Mouse (Mus musculus): ENCODE results near the gene B430306N03Rik. TPM values are rescaled to one million over a fixed set of nuclear protein-coding genes. Genes with fewer than 3 reads are reported as not detected.

Gene B430306N03Rik
- total and polyA plus RNA-seq, 2 experiments from 2014 or later: 0.19 to 0.21 TPM

DNA sequence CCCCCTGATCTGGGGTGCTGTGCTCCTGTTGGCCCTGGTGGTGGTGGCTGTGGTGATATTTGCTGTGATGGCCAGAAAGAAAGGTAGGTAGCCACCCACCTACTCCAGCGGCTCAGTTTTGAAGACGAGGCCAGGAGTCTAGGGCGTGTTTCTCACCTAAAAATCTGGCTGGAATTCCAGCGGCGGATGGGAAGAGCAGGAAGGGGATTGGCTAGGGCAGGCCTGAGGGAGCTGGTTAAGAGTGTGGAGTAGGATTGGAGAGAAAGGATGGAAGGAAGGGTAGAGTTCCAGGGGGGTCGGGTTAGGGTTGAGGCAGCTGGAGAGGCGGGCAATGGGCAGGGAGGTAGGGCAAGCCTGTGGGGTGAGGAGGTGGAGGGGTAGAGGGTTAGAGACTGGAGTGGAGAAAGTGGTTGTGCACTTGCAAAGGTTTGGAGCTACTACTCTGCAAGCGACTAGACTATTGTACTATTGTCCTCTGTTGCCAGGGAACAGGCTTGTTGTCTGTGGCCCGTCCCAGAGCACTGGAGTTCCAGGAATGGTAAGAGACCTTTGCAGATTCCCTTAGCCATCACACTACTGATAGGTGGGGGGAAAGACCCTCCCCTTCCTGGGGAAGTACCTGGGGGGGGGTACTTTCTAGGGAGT is 49.7 kb downstream of the B430306N03Rik start:
- 65% methylated on average over 9 of the region's 9 CpGs for WGBS
- Histone ChIP-seq H3K9ac (no peak overlapping the region), H3K4me3 (ENCODE audit: low read depth, low read length) (no peak overlapping the region), H3K27me3 (ENCODE audit: insufficient read depth, low read length) (no peaks in the 10 kb centered on the region), H3K4me1 (ENCODE audit: insufficient read depth) (peaks cover 3% of the 10 kb centered on the region; the same call in 1 of the 2 replicates), H3K27ac (ENCODE audit: low read depth, low read length) (no peak overlapping the region), H3K36me3 (ENCODE audit: insufficient read depth) (no peaks in the 10 kb centered on the region), H3K4me2 (ENCODE audit: low read depth) (no peak overlapping the region), H3K9me3 (ENCODE audit: low read length) (no peaks in the 10 kb centered on the region)
- TF ChIP-seq CTCF (IDR thresholded peaks at IDR 0.05; ENCODE audit: low read depth): no peak
- ATAC-seq (no peak), DNase-seq (no peak)

DNA sequence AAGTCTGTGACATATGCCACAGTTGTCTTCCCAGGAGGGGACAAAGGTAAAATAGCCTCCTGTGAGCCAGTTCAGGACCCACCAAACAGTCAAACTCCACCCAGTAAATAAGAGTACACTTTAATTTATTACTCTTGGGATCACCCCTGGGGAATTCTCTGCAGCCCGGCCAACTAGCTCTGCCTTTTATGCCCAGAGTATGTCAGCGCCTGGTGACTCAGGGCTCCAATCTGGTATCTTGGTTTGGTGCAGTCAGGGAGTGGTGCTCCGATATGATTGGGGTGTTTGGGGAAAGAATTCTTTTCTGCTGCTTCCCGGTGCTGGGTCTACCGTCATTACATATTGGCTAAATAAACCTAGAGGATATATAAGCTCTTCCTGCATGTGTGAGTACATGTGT is 50.9 kb downstream of the B430306N03Rik start:
- no peak overlapping the region for H3K27ac ChIP-seq (ENCODE audit: low read depth, low read length)
- ATAC-seq (no peak), DNase-seq (no peak)
- no peak for TF ChIP-seq CTCF (IDR thresholded peaks at IDR 0.05; ENCODE audit: low read depth)
- no peak overlapping the region for H3K9ac ChIP-seq
- H3K4me2 ChIP-seq (ENCODE audit: low read depth): no peak overlapping the region
- no peak overlapping the region for H3K4me3 ChIP-seq (ENCODE audit: low read depth, low read length)
- no peaks in the 10 kb centered on the region for H3K36me3 ChIP-seq (ENCODE audit: insufficient read depth)
- peaks cover 3% of the 10 kb centered on the region; the same call in 1 of the 2 replicates for H3K4me1 ChIP-seq (ENCODE audit: insufficient read depth)
- 89% methylated on average over 5 of the region's 5 CpGs for WGBS
- H3K27me3 ChIP-seq (ENCODE audit: insufficient read depth, low read length): no peaks in the 10 kb centered on the region
- H3K9me3 ChIP-seq (ENCODE audit: low read length): no peaks in the 10 kb centered on the region

DNA sequence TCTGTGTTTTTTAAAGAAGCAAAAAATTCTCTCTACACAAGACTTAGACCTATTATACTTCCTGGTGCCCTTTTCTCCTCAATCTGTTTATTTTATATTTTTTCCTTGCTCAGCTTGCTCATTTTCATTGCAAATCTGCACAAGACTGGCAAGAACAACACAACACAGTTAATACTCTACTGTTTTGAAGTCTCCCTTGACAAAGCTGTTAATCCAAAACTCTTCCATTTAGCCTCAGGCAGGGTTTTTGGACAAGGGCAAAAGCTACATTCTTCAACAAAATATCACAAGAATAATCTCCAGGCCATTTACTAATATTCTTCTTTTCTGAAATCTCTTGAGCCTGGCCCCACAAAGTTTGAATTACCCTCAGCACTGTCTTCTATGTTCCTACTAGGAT is 55.7 kb downstream of the B430306N03Rik start:
- Histone ChIP-seq H3K9ac (no peak overlapping the region), H3K27me3 (ENCODE audit: insufficient read depth, low read length) (no peaks in the 10 kb centered on the region), H3K4me1 (ENCODE audit: insufficient read depth) (no peaks in the 10 kb centered on the region), H3K4me2 (ENCODE audit: low read depth) (no peak overlapping the region), H3K36me3 (ENCODE audit: insufficient read depth) (no peaks in the 10 kb centered on the region), H3K27ac (ENCODE audit: low read depth, low read length) (no peak overlapping the region), H3K9me3 (ENCODE audit: low read length) (no peaks in the 10 kb centered on the region), H3K4me3 (ENCODE audit: low read depth, low read length) (no peak overlapping the region)
- no peak for TF ChIP-seq CTCF (IDR thresholded peaks at IDR 0.05; ENCODE audit: low read depth)
- no peak for DNase-seq
- no peak for ATAC-seq

DNA sequence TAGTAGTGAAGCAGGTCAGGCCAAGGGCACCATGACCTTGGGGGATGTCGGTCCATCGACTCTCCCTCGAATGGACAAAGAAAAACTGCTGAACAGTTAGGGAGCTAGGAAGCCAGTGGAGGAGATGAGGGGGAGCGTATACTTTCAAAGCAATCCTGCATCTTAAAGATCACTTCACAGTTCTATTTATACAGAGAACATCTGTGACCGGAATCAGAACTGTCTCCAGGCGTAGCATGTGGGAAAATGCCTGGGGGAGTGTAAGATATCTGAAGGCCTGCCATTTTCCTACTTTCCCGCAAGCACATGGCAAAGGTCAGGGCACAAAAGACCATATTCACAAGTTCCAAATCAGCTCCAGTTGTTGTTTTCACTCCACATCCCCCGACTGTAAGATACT is 57.0 kb downstream of the B430306N03Rik start:
- Histone ChIP-seq H3K4me2 (ENCODE audit: low read depth) (no peak overlapping the region), H3K9ac (no peak overlapping the region), H3K9me3 (ENCODE audit: low read length) (no peaks in the 10 kb centered on the region), H3K4me1 (ENCODE audit: insufficient read depth) (no peaks in the 10 kb centered on the region), H3K27me3 (ENCODE audit: insufficient read depth, low read length) (no peaks in the 10 kb centered on the region), H3K36me3 (ENCODE audit: insufficient read depth) (no peaks in the 10 kb centered on the region), H3K27ac (ENCODE audit: low read depth, low read length) (no peak overlapping the region), H3K4me3 (ENCODE audit: low read depth, low read length) (no peak overlapping the region)
- peak; percentile 13 for DNase-seq
- 78% methylated on average over 8 of the region's 8 CpGs for WGBS
- peak; percentile 54 for ATAC-seq
- no peak for TF ChIP-seq CTCF (IDR thresholded peaks at IDR 0.05; ENCODE audit: low read depth)

DNA sequence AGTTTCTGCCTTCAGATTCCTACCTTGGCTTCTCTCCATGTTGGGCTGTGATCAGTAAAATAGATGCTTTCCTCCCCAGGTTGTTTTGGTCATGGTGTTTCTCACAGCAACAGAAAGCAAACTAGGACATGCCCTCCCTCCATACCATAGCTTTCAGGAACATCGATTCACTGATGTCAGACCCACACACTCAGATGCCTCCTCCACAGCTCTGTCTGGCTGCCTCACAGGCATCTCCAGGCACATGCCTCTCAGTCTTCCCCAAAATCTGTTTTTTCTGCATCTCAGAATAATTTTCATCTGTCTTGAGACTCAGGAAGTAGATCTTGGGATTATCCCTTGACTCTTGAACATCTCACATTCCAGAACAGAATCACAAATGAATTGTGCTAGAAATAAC is 60.2 kb downstream of the B430306N03Rik start:
- no peak for DNase-seq
- Histone ChIP-seq H3K9me3 (ENCODE audit: low read length) (no peaks in the 10 kb centered on the region), H3K27me3 (ENCODE audit: insufficient read depth, low read length) (no peaks in the 10 kb centered on the region), H3K4me2 (ENCODE audit: low read depth) (no peak overlapping the region), H3K4me1 (ENCODE audit: insufficient read depth) (no peaks in the 10 kb centered on the region), H3K27ac (ENCODE audit: low read depth, low read length) (no peak overlapping the region), H3K9ac (no peak overlapping the region), H3K36me3 (ENCODE audit: insufficient read depth) (no peaks in the 10 kb centered on the region), H3K4me3 (ENCODE audit: low read depth, low read length) (no peak overlapping the region)
- WGBS: 100% methylated on average over 1 of the region's 1 CpGs
- no peak for ATAC-seq
- no peak for TF ChIP-seq CTCF (IDR thresholded peaks at IDR 0.05; ENCODE audit: low read depth)

Other genes with a start within 250 kb of the B430306N03Rik start
- not detected in 2 replicates for gene 1700067P10Rik, start 226.8 kb upstream of the B430306N03Rik start, total RNA-seq (2014; rRNA removed)
- not detected in 2 replicates for gene 1700067P10Rik, start 226.8 kb upstream of the B430306N03Rik start, polyA plus RNA-seq (2015; fragmentation: Nextera tagmentation; extraction: Ambion mirVana)
- gene 9830107B12Rik, start 169.9 kb upstream of the B430306N03Rik start, total RNA-seq (2014; rRNA removed): not detected in 2 replicates
- not detected in 2 replicates for gene 9830107B12Rik, start 169.9 kb upstream of the B430306N03Rik start, polyA plus RNA-seq (2015; fragmentation: Nextera tagmentation; extraction: Ambion mirVana)
- not detected in 2 replicates for gene A530064D06Rik, start 148.9 kb upstream of the B430306N03Rik start, total RNA-seq (2014; rRNA removed)
- gene A530064D06Rik, start 148.9 kb upstream of the B430306N03Rik start, polyA plus RNA-seq (2015; fragmentation: Nextera tagmentation; extraction: Ambion mirVana): not detected in 2 replicates
- gene Trem1, start 83.4 kb upstream of the B430306N03Rik start, total RNA-seq (2014; rRNA removed): 0.24 TPM in 1 of 2 replicates, not detected in the other
- 0.08 and 0.09 TPM in 2 replicates for gene Trem1, start 83.4 kb upstream of the B430306N03Rik start, polyA plus RNA-seq (2015; fragmentation: Nextera tagmentation; extraction: Ambion mirVana)
- not detected in 2 replicates for gene Trem3, start 68.4 kb upstream of the B430306N03Rik start, total RNA-seq (2014; rRNA removed)
- not detected in 2 replicates for gene Trem3, start 68.4 kb upstream of the B430306N03Rik start, polyA plus RNA-seq (2015; fragmentation: Nextera tagmentation; extraction: Ambion mirVana)
- not detected in 2 replicates for gene Treml4, start 51.8 kb upstream of the B430306N03Rik start, total RNA-seq (2014; rRNA removed)
- gene Treml4, start 51.8 kb upstream of the B430306N03Rik start, polyA plus RNA-seq (2015; fragmentation: Nextera tagmentation; extraction: Ambion mirVana): not detected in 2 replicates
- gene Treml2, start 16.6 kb upstream of the B430306N03Rik start, total RNA-seq (2014; rRNA removed): 0.23 and 0.43 TPM in 2 replicates
- gene Treml2, start 16.6 kb upstream of the B430306N03Rik start, polyA plus RNA-seq (2015; fragmentation: Nextera tagmentation; extraction: Ambion mirVana): 0.07 TPM in 1 of 2 replicates, not detected in the other
- gene Trem2, start 30.3 kb downstream of the B430306N03Rik start, total RNA-seq (2014; rRNA removed): 5.4 and 9.8 TPM in 2 replicates
- 8.0 and 9.3 TPM in 2 replicates for gene Trem2, start 30.3 kb downstream of the B430306N03Rik start, polyA plus RNA-seq (2015; fragmentation: Nextera tagmentation; extraction: Ambion mirVana)
- 0.23 TPM in 1 of 2 replicates, not detected in the other for gene Treml1, start 43.8 kb downstream of the B430306N03Rik start, total RNA-seq (2014; rRNA removed)
- gene Treml1, start 43.8 kb downstream of the B430306N03Rik start, polyA plus RNA-seq (2015; fragmentation: Nextera tagmentation; extraction: Ambion mirVana): 0.11 TPM in 1 of 2 replicates, not detected in the other
- 25.2 and 35.0 TPM in 2 replicates for gene Nfya, start 93.8 kb downstream of the B430306N03Rik start, total RNA-seq (2014; rRNA removed)
- 6.3 and 6.6 TPM in 2 replicates for gene Nfya, start 93.8 kb downstream of the B430306N03Rik start, polyA plus RNA-seq (2015; fragmentation: Nextera tagmentation; extraction: Ambion mirVana)
- 18.7 and 21.0 TPM in 2 replicates for gene Oard1, start 93.9 kb downstream of the B430306N03Rik start, total RNA-seq (2014; rRNA removed)
- gene Oard1, start 93.9 kb downstream of the B430306N03Rik start, polyA plus RNA-seq (2015; fragmentation: Nextera tagmentation; extraction: Ambion mirVana): 36.0 and 40.0 TPM in 2 replicates
- gene Apobec2, start 116.8 kb downstream of the B430306N03Rik start, total RNA-seq (2014; rRNA removed): 0.43 and 1.1 TPM in 2 replicates
- 0.23 and 0.50 TPM in 2 replicates for gene Apobec2, start 116.8 kb downstream of the B430306N03Rik start, polyA plus RNA-seq (2015; fragmentation: Nextera tagmentation; extraction: Ambion mirVana)
- gene Tspo2, start 135.4 kb downstream of the B430306N03Rik start, total RNA-seq (2014; rRNA removed): 0.31 TPM in 1 of 2 replicates, not detected in the other
- gene Tspo2, start 135.4 kb downstream of the B430306N03Rik start, polyA plus RNA-seq (2015; fragmentation: Nextera tagmentation; extraction: Ambion mirVana): 0.47 and 0.82 TPM in 2 replicates
- not detected in 2 replicates for gene Unc5cl, start 138.8 kb downstream of the B430306N03Rik start, total RNA-seq (2014; rRNA removed)
- 0.14 and 0.56 TPM in 2 replicates for gene Unc5cl, start 138.8 kb downstream of the B430306N03Rik start, polyA plus RNA-seq (2015; fragmentation: Nextera tagmentation; extraction: Ambion mirVana)

Measured in forebrain, postnatal 0 days (tissue).